Mouse (Mus musculus) liver, embryonic 14.5 days (tissue): ENCODE measurements at regions not wholly inside any gene's neighbourhood (a gene's known extent, or its start where the extent isn't known, plus 50 kb on each side); places are given as distances from the start of the nearest gene placed in this dataset.

Experiments
- CTCF ChIP-seq: IDR thresholded peaks from 2 replicates; pipeline ENCODE4 v1.5.1; 2016; ENCODE audit warnings: antibody characterized with exemption, low read depth, control low read depth
- EP300 ChIP-seq: IDR thresholded peaks from 2 replicates; pipeline ENCODE4 v1.6.1; 2016; ENCODE audit warnings: antibody characterized with exemption, low read depth

DNA sequence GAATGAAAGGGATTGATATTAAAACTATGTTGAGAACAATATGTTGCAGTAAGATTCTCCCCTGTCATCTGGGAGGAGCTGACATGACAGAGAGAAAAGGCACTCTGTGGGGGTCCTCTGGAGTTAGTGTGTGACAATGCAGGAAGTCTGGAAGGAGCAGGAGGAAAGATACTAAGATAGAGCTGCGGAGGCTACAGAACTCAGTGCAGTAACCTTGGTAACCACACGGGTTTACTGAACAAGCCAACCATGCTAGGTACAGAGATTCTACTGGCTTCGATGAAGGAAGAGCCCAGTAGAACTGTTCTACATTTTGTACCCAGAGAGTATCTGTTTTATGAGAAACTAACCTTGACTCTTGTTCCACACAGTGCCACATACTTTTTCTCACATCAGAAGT, 231.8 kb downstream of the Ndfip2 start:
- no peak for TF ChIP-seq EP300
- no peak for TF ChIP-seq CTCF
